Mouse (Mus musculus) forebrain, embryonic 15.5 days (tissue): ENCODE measurements at regions not wholly inside any gene's neighbourhood (a gene's known extent, or its start where the extent isn't known, plus 50 kb on each side); places are given as distances from the start of the nearest gene placed in this dataset.

ENCODE experiments used
- ATAC-seq: fragments of 200-750 bp; cut with Nextera tagmentation; replicated peaks from 2 replicates; pipeline ENCODE4 v1.8.0; 2017; ENCODE audit warnings: mild to moderate bottlenecking, moderate TSS enrichment, moderate library complexity
- H3K27ac ChIP-seq: fragments of 300-500 bp; sonication (generic); replicated peaks from 2 replicates; pipeline ENCODE4 v1.5.1; 2015; ENCODE audit warnings: mild to moderate bottlenecking, inconsistent platforms
- H3K27me3 ChIP-seq: fragments of 300-500 bp; sonication (generic); 2 replicates; pipeline ENCODE4 v1.6.1; 2015; ENCODE audit warnings: inconsistent platforms
- H3K36me3 ChIP-seq: fragments of 300-500 bp; sonication (generic); 2 replicates; pipeline ENCODE4 v1.6.1; 2015; ENCODE audit warnings: mild to moderate bottlenecking, inconsistent platforms
- H3K4me1 ChIP-seq: fragments of 300-500 bp; sonication (generic); 2 replicates; pipeline ENCODE4 v1.6.1; 2015; ENCODE audit warnings: inconsistent platforms
- H3K4me2 ChIP-seq: fragments of 300-500 bp; sonication (generic); replicated peaks from 2 replicates; pipeline ENCODE4 v1.6.1; 2015; ENCODE audit warnings: mild to moderate bottlenecking, inconsistent platforms
- H3K4me3 ChIP-seq: fragments of 300-500 bp; sonication (generic); 2 replicates; pipeline ENCODE4 v1.5.1; 2015; ENCODE audit warnings: mild to moderate bottlenecking, inconsistent platforms
- H3K9ac ChIP-seq: fragments of 300-500 bp; sonication (generic); replicated peaks from 2 replicates; pipeline ENCODE4 v1.6.1; 2015; ENCODE audit warnings: mild to moderate bottlenecking, inconsistent platforms
- H3K9me3 ChIP-seq: fragments of 300-500 bp; sonication (generic); 2 replicates; pipeline ENCODE4 v1.6.1; 2016; ENCODE audit warnings: inconsistent platforms
- WGBS: fragments of 180-500 bp; shearing (Covaris S2); methylation state at CpG from one replicate; pipeline ENCODE4 v1.1.7; 2015; ENCODE audit warnings: mixed read lengths; 5-methylcytosine and 5-hydroxymethylcytosine counted together

- 91% methylated on average over 2 of the region's 2 CpGs for WGBS
- ATAC-seq = no peak
- no peak overlapping the region for H3K27ac ChIP-seq
- H3K9ac ChIP-seq = no peak overlapping the region
- H3K4me2 ChIP-seq = no peak overlapping the region
- H3K9me3 ChIP-seq = no peaks in the 10 kb centered on the region
- H3K4me1 ChIP-seq = no peaks in the 10 kb centered on the region
- no peaks in the 10 kb centered on the region for H3K36me3 ChIP-seq
- H3K27me3 ChIP-seq = no peaks in the 10 kb centered on the region
- no peak overlapping the region for H3K4me3 ChIP-seq
Observed at GRCm38 (mm10) chr3:15228641-15229040, 103.5 kb downstream of the Gm9733 start.

GRCm38 (mm10) chr3:15230204-15230603, 101.9 kb downstream of the Gm9733 start:
- no peaks in the 10 kb centered on the region for H3K27me3 ChIP-seq
- no peak overlapping the region for H3K9ac ChIP-seq
- no peaks in the 10 kb centered on the region for H3K36me3 ChIP-seq
- no peak overlapping the region for H3K4me3 ChIP-seq
- no peak overlapping the region for H3K27ac ChIP-seq
- H3K4me2 ChIP-seq = no peak overlapping the region
- ATAC-seq = no peak
- 46% methylated on average over 6 of the region's 6 CpGs for WGBS
- no peaks in the 10 kb centered on the region for H3K9me3 ChIP-seq
- no peaks in the 10 kb centered on the region for H3K4me1 ChIP-seq

GRCm38 (mm10) chr3:15231433-15231832, 100.7 kb downstream of the Gm9733 start:
- H3K4me2 ChIP-seq = no peak overlapping the region
- ATAC-seq = no peak
- H3K36me3 ChIP-seq = no peaks in the 10 kb centered on the region
- H3K27me3 ChIP-seq = no peaks in the 10 kb centered on the region
- no peak overlapping the region for H3K27ac ChIP-seq
- H3K9me3 ChIP-seq = no peaks in the 10 kb centered on the region
- no peak overlapping the region for H3K9ac ChIP-seq
- 32% methylated on average over 3 of the region's 3 CpGs for WGBS
- H3K4me3 ChIP-seq = no peak overlapping the region
- no peaks in the 10 kb centered on the region for H3K4me1 ChIP-seq

GRCm38 (mm10) chr3:15237817-15238432, 94.2 kb downstream of the Gm9733 start:
- Histone ChIP-seq H3K4me3 (no peak overlapping the region), H3K27me3 (no peaks in the 10 kb centered on the region), H3K4me1 (no peaks in the 10 kb centered on the region), H3K9me3 (no peaks in the 10 kb centered on the region), H3K4me2 (no peak overlapping the region), H3K36me3 (no peaks in the 10 kb centered on the region), H3K27ac (no peak overlapping the region), H3K9ac (no peak overlapping the region)
- peak; percentile 76 for ATAC-seq
- 73% methylated on average over 5 of the region's 5 CpGs for WGBS

GRCm38 (mm10) chr3:15242388-15242787, 89.7 kb downstream of the Gm9733 start:
- H3K36me3 ChIP-seq = no peaks in the 10 kb centered on the region
- no peak overlapping the region for H3K9ac ChIP-seq
- H3K4me3 ChIP-seq = no peak overlapping the region
- no peaks in the 10 kb centered on the region for H3K4me1 ChIP-seq
- no peak overlapping the region for H3K4me2 ChIP-seq
- no peaks in the 10 kb centered on the region for H3K27me3 ChIP-seq
- ATAC-seq = no peak
- no peak overlapping the region for H3K27ac ChIP-seq
- H3K9me3 ChIP-seq = no peaks in the 10 kb centered on the region

GRCm38 (mm10) chr3:15243584-15243983, 88.5 kb downstream of the Gm9733 start:
- H3K36me3 ChIP-seq = no peaks in the 10 kb centered on the region
- H3K4me1 ChIP-seq = no peaks in the 10 kb centered on the region
- H3K27me3 ChIP-seq = no peaks in the 10 kb centered on the region
- no peak overlapping the region for H3K27ac ChIP-seq
- H3K4me2 ChIP-seq = no peak overlapping the region
- ATAC-seq = no peak
- no peaks in the 10 kb centered on the region for H3K9me3 ChIP-seq
- H3K4me3 ChIP-seq = no peak overlapping the region
- 74% methylated on average over 5 of the region's 5 CpGs for WGBS
- H3K9ac ChIP-seq = no peak overlapping the region

- no peak overlapping the region for H3K27ac ChIP-seq
- 20% methylated on average over 6 of the region's 6 CpGs for WGBS
- ATAC-seq = peak; percentile 38; the same call in 1 of the 2 replicates
Observed at GRCm38 (mm10) chr3:15244999-15245398, 87.1 kb downstream of the Gm9733 start.

More at GRCm38 (mm10) chr3:15244999-15245398, 87.1 kb downstream of the Gm9733 start:
- H3K4me3 ChIP-seq = no peak overlapping the region
- no peak overlapping the region for H3K4me2 ChIP-seq
- no peak overlapping the region for H3K9ac ChIP-seq
- no peaks in the 10 kb centered on the region for H3K36me3 ChIP-seq
- no peaks in the 10 kb centered on the region for H3K27me3 ChIP-seq
- no peaks in the 10 kb centered on the region for H3K4me1 ChIP-seq
- H3K9me3 ChIP-seq = no peaks in the 10 kb centered on the region
